Mouse (Mus musculus): ENCODE results near the gene Zhx3. TPM values are rescaled to one million over a fixed set of nuclear protein-coding genes. Genes with fewer than 3 reads are reported as not detected.

The Zhx3 gene
- polyA plus RNA-seq, 1 experiment from 2014 or later, result 14.9 TPM

GRCm38 (mm10) chr2:160906101-160906500 lies 33.3 kb upstream of the Zhx3 start:
- Histone ChIP-seq H3K9me3 (no peaks in the 10 kb centered on the region), H3K9ac (no peak overlapping the region), H3K27ac (replicated peaks) (no peak overlapping the region), H3K4me3 (no peak overlapping the region), H3K4me2 (no peak overlapping the region), H3K36me3 (no peaks in the 10 kb centered on the region), H3K4me1 (replicated peaks) (no peaks in the 10 kb centered on the region), H3K27me3 (peaks cover 28% of the 10 kb centered on the region)
- ATAC-seq (ENCODE audit: low read depth), result no peak
- WGBS, result 73% methylated on average over 5 of the region's 5 CpGs

GRCm38 (mm10) chr2:160905301-160905700 lies 32.5 kb upstream of the Zhx3 start:
- Histone ChIP-seq H3K4me1 (replicated peaks) (no peaks in the 10 kb centered on the region), H3K4me2 (no peak overlapping the region), H3K4me3 (no peak overlapping the region), H3K9me3 (no peaks in the 10 kb centered on the region), H3K27me3 (peaks cover 20% of the 10 kb centered on the region), H3K9ac (no peak overlapping the region), H3K27ac (replicated peaks) (no peak overlapping the region), H3K36me3 (no peaks in the 10 kb centered on the region)
- no peak for ATAC-seq (ENCODE audit: low read depth)
- WGBS, result 96% methylated on average over 12 of the region's 12 CpGs

- no peak overlapping the region for H3K9ac ChIP-seq
- H3K36me3 ChIP-seq, result no peaks in the 10 kb centered on the region
- H3K4me1 ChIP-seq (replicated peaks), result no peaks in the 10 kb centered on the region
- 87% methylated on average over 7 of the region's 7 CpGs for WGBS
- H3K27ac ChIP-seq (replicated peaks), result no peak overlapping the region
- ATAC-seq (ENCODE audit: low read depth), result no peak
- H3K27me3 ChIP-seq, result no peaks in the 10 kb centered on the region
- H3K4me3 ChIP-seq, result no peak overlapping the region
- H3K9me3 ChIP-seq, result no peaks in the 10 kb centered on the region
- no peak overlapping the region for H3K4me2 ChIP-seq
These were observed 29.0 kb upstream of the Zhx3 start for GRCm38 (mm10) chr2:160901656-160902412.

GRCm38 (mm10) chr2:160891697-160892096 lies 18.9 kb upstream of the Zhx3 start:
- 81% methylated on average over 9 of the region's 9 CpGs for WGBS
- no peak overlapping the region for H3K4me2 ChIP-seq
- no peaks in the 10 kb centered on the region for H3K9me3 ChIP-seq
- no peak overlapping the region for H3K4me3 ChIP-seq
- no peak overlapping the region for H3K9ac ChIP-seq
- H3K27me3 ChIP-seq, result peaks cover 20% of the 10 kb centered on the region
- no peak for ATAC-seq (ENCODE audit: low read depth)
- peaks cover 16% of the 10 kb centered on the region for H3K4me1 ChIP-seq (replicated peaks)
- H3K36me3 ChIP-seq, result no peaks in the 10 kb centered on the region
- H3K27ac ChIP-seq (replicated peaks), result no peak overlapping the region

- no peaks in the 10 kb centered on the region for H3K36me3 ChIP-seq
- no peak overlapping the region for H3K4me3 ChIP-seq
- H3K27me3 ChIP-seq, result peaks cover 20% of the 10 kb centered on the region
- no peak for ATAC-seq (ENCODE audit: low read depth)
- peaks cover 16% of the 10 kb centered on the region for H3K4me1 ChIP-seq (replicated peaks)
- WGBS, result 82% methylated on average over 5 of the region's 5 CpGs
- H3K9me3 ChIP-seq, result no peaks in the 10 kb centered on the region
- no peak overlapping the region for H3K4me2 ChIP-seq
- no peak overlapping the region for H3K27ac ChIP-seq (replicated peaks)
- no peak overlapping the region for H3K9ac ChIP-seq
These were observed 18.2 kb upstream of the Zhx3 start for GRCm38 (mm10) chr2:160891045-160891444.

GRCm38 (mm10) chr2:160887859-160888258 lies 15.1 kb upstream of the Zhx3 start:
- H3K36me3 ChIP-seq, result no peaks in the 10 kb centered on the region
- no peak overlapping the region for H3K27ac ChIP-seq (replicated peaks)
- peak; percentile 66; the same call in 1 of the 2 replicates for ATAC-seq (ENCODE audit: low read depth)
- peaks cover 20% of the 10 kb centered on the region for H3K27me3 ChIP-seq
- H3K9ac ChIP-seq, result peak overlapping the region; percentile 55
- under 1% methylated on average over 26 of the region's 26 CpGs for WGBS
- H3K4me3 ChIP-seq, result peak overlapping the region; percentile 40
- peaks cover 16% of the 10 kb centered on the region for H3K4me1 ChIP-seq (replicated peaks)
- no peaks in the 10 kb centered on the region for H3K9me3 ChIP-seq
- H3K4me2 ChIP-seq, result peak overlapping the region; percentile 79

- peak overlapping the region; percentile 55; the same call in 1 of the 2 replicates for H3K9ac ChIP-seq
- peak; percentile 86 for ATAC-seq (ENCODE audit: low read depth)
These were observed 14.5 kb upstream of the Zhx3 start for GRCm38 (mm10) chr2:160887284-160887683.

GRCm38 (mm10) chr2:160886221-160886620 lies 13.4 kb upstream of the Zhx3 start:
- H3K27ac ChIP-seq (replicated peaks), result no peak overlapping the region
- H3K9ac ChIP-seq, result no peak overlapping the region
- no peaks in the 10 kb centered on the region for H3K9me3 ChIP-seq
- 80% methylated on average over 3 of the region's 3 CpGs for WGBS
- ATAC-seq (ENCODE audit: low read depth), result no peak
- no peaks in the 10 kb centered on the region for H3K36me3 ChIP-seq
- peaks cover 20% of the 10 kb centered on the region for H3K27me3 ChIP-seq
- peaks cover 16% of the 10 kb centered on the region for H3K4me1 ChIP-seq (replicated peaks)
- H3K4me3 ChIP-seq, result no peak overlapping the region
- no peak overlapping the region for H3K4me2 ChIP-seq

More at GRCm38 (mm10) chr2:160887284-160887683, 14.5 kb upstream of the Zhx3 start:
- 3% methylated on average over 11 of the region's 11 CpGs for WGBS
- peaks cover 16% of the 10 kb centered on the region for H3K4me1 ChIP-seq (replicated peaks)
- H3K4me2 ChIP-seq, result peak overlapping the region; percentile 79
- H3K27me3 ChIP-seq, result peaks cover 20% of the 10 kb centered on the region
- H3K36me3 ChIP-seq, result no peaks in the 10 kb centered on the region
- no peaks in the 10 kb centered on the region for H3K9me3 ChIP-seq
- no peak overlapping the region for H3K27ac ChIP-seq (replicated peaks)
- H3K4me3 ChIP-seq, result peak overlapping the region; percentile 40

- ATAC-seq (ENCODE audit: low read depth), result no peak
- Histone ChIP-seq H3K4me1 (replicated peaks) (peaks cover 16% of the 10 kb centered on the region), H3K27ac (replicated peaks) (no peak overlapping the region), H3K4me2 (no peak overlapping the region), H3K4me3 (no peak overlapping the region), H3K9me3 (no peaks in the 10 kb centered on the region), H3K9ac (no peak overlapping the region), H3K36me3 (no peaks in the 10 kb centered on the region), H3K27me3 (peaks cover 20% of the 10 kb centered on the region)
- WGBS, result 15% methylated on average over 2 of the region's 2 CpGs
These were observed 12.0 kb upstream of the Zhx3 start for GRCm38 (mm10) chr2:160884830-160885229.

GRCm38 (mm10) chr2:160883912-160884311 lies 11.1 kb upstream of the Zhx3 start:
- no peak for ATAC-seq (ENCODE audit: low read depth)
- Histone ChIP-seq H3K36me3 (no peaks in the 10 kb centered on the region), H3K27me3 (peaks cover 18% of the 10 kb centered on the region), H3K4me1 (replicated peaks) (peaks cover 16% of the 10 kb centered on the region), H3K9ac (no peak overlapping the region), H3K9me3 (no peaks in the 10 kb centered on the region), H3K4me3 (no peak overlapping the region), H3K27ac (replicated peaks) (no peak overlapping the region), H3K4me2 (no peak overlapping the region)
- WGBS, result 83% methylated on average over 4 of the region's 4 CpGs

- Histone ChIP-seq H3K27me3 (peaks cover 4% of the 10 kb centered on the region; the same call in 1 of the 2 replicates), H3K27ac (replicated peaks) (no peak overlapping the region), H3K9me3 (no peaks in the 10 kb centered on the region), H3K4me2 (no peak overlapping the region), H3K9ac (0 out of 2 replicates have a peak overlapping the region, but pooled peaks have one; percentile 0), H3K36me3 (no peaks in the 10 kb centered on the region), H3K4me1 (replicated peaks) (peaks cover 5% of the 10 kb centered on the region), H3K4me3 (no peak overlapping the region)
- no peak for ATAC-seq (ENCODE audit: low read depth)
- 79% methylated on average over 5 of the region's 5 CpGs for WGBS
These were observed 9.6 kb upstream of the Zhx3 start for GRCm38 (mm10) chr2:160882436-160882835.

- Histone ChIP-seq H3K4me3 (no peak overlapping the region), H3K4me2 (no peak overlapping the region), H3K9ac (no peak overlapping the region), H3K36me3 (no peaks in the 10 kb centered on the region), H3K4me1 (replicated peaks) (no peaks in the 10 kb centered on the region), H3K9me3 (no peaks in the 10 kb centered on the region), H3K27ac (replicated peaks) (no peak overlapping the region), H3K27me3 (no peaks in the 10 kb centered on the region)
- ATAC-seq (ENCODE audit: low read depth), result no peak
- WGBS, result 57% methylated on average over 6 of the region's 6 CpGs
These were observed 8.8 kb upstream of the Zhx3 start for GRCm38 (mm10) chr2:160881462-160882101.
